Mouse (Mus musculus) cerebellum, adult 2 months (tissue): ENCODE measurements around the gene Rybp.

Source experiments
- CTCF ChIP-seq: fragments of 200-500 bp; IDR thresholded peaks from 2 replicates; pipeline ENCODE4 v1.5.1; 2011; ENCODE audit warnings: low read depth, mild to moderate bottlenecking, control low read depth, low read length, moderate library complexity, borderline replicate concordance; ENCODE audit not compliant: insufficient read depth
- POLR2A ChIP-seq: fragments of 200-500 bp; IDR thresholded peaks from 2 replicates; pipeline ENCODE4 v1.6.1; 2011; ENCODE audit warnings: low read length, control low read depth, borderline replicate concordance; ENCODE audit not compliant: insufficient read depth

- TF ChIP-seq CTCF (no peak), POLR2A (no peak)
Measured at GRCm38 (mm10) chr6:100270765-100271164, 16.5 kb downstream of the Rybp start.
